Mouse (Mus musculus) MEL (cell line): Measurements from ENCODE around the gene Fam155a. TPM values are rescaled to one million over a fixed set of nuclear protein-coding genes. Genes with fewer than 3 reads are reported as not detected.

Source experiments
- DNase-seq: peaks from one replicate; pipeline ENCODE4 v3.0.0; 2011; ENCODE audit warnings: low read depth, low spot score
- H3K27ac ChIP-seq: 2 replicates; pipeline ENCODE4 v1.5.1; 2012; ENCODE audit warnings: low read depth, mild to moderate bottlenecking, control low read depth, low read length, moderate library complexity; ENCODE audit not compliant: control insufficient read depth
- H3K27me3 ChIP-seq, 2 experiments: fragments of 150-350 bp in 1 of 2; sonication (generic) in 1 of 2; 2 replicates each; pipeline ENCODE4 v1.6.1; 2012; ENCODE audit warnings: low read length in 2 of 2, mild to moderate bottlenecking in 2 of 2, improper control_type of control experiment in 1 of 2, moderate library complexity in 1 of 2; ENCODE audit not compliant: insufficient read depth in 2 of 2, control insufficient read depth in 1 of 2
- H3K36me3 ChIP-seq, 2 experiments: 2 replicates each; pipeline ENCODE4 v1.6.1; 2012 to 2014; ENCODE audit warnings: low read length in 2 of 2, improper control_type of control experiment in 1 of 2, inconsistent platforms in 1 of 2, mild to moderate bottlenecking in 1 of 2; ENCODE audit not compliant: insufficient read depth in 2 of 2, control insufficient read depth in 1 of 2
- H3K4me1 ChIP-seq, 2 experiments: fragments of 150-350 bp in 1 of 2; sonication (generic) in 1 of 2; 2 replicates each; pipeline ENCODE4 v1.6.1; 2012; ENCODE audit warnings: low read length in 2 of 2, improper control_type of control experiment in 1 of 2, mild to moderate bottlenecking in 1 of 2; ENCODE audit not compliant: insufficient read depth in 2 of 2, control insufficient read depth in 1 of 2
- H3K4me3 ChIP-seq, 2 experiments: fragments of 150-350 bp in 1 of 2; sonication (generic) in 1 of 2; 2 replicates each; pipeline ENCODE4 v1.5.1; 2012; ENCODE audit warnings: low read depth in 2 of 2, low read length in 2 of 2, mild to moderate bottlenecking in 2 of 2, moderate library complexity in 2 of 2, control low read depth in 1 of 2, improper control_type of control experiment in 1 of 2; ENCODE audit not compliant: control insufficient read depth in 1 of 2, insufficient read depth in 1 of 2
- H3K79me2 ChIP-seq: 2 replicates; pipeline ENCODE4 v1.6.1; 2012; ENCODE audit warnings: mild to moderate bottlenecking, low read length, moderate library complexity; ENCODE audit not compliant: control insufficient read depth, poor library complexity, insufficient read depth
- H3K9ac ChIP-seq: 2 replicates; pipeline ENCODE4 v1.6.1; 2012; ENCODE audit warnings: low read depth, mild to moderate bottlenecking, control low read depth, low read length, moderate library complexity; ENCODE audit not compliant: control insufficient read depth, poor library complexity, severe bottlenecking
- H3K9me3 ChIP-seq: fragments of 150-350 bp; sonication (generic); replicated peaks from 2 replicates; pipeline ENCODE4 v1.6.1; 2012; ENCODE audit warnings: mild to moderate bottlenecking, low read length, improper control_type of control experiment, moderate library complexity; ENCODE audit not compliant: insufficient read depth
- CHD2 ChIP-seq: IDR thresholded peaks from 2 replicates; pipeline ENCODE4 v1.6.1; 2011; ENCODE audit warnings: low read length, improper control_type of control experiment
- CTCF ChIP-seq, 3 experiments: IDR thresholded peaks in 2 of 3; conservative IDR thresholded peaks in 1 of 3; 2 replicates each; pipeline ENCODE4 v1.5.1; 2011 to 2012; ENCODE audit warnings: low read length in 3 of 3, low read depth in 2 of 3, mild to moderate bottlenecking in 2 of 3, improper control_type of control experiment in 1 of 3, inconsistent platforms in 1 of 3, mixed read lengths in 1 of 3, moderate library complexity in 1 of 3; ENCODE audit not compliant: control insufficient read depth in 1 of 3, insufficient read depth in 1 of 3, poor library complexity in 1 of 3, severe bottlenecking in 1 of 3
- E2F4 ChIP-seq: IDR thresholded peaks from 2 replicates; pipeline ENCODE4 v1.6.1; 2011; ENCODE audit warnings: low read depth, low read length, improper control_type of control experiment, borderline replicate concordance
- GABPA ChIP-seq: IDR thresholded peaks from 2 replicates; pipeline ENCODE4 v1.6.1; 2012; ENCODE audit warnings: low read depth, mild to moderate bottlenecking, inconsistent platforms, low read length, improper control_type of control experiment, moderate library complexity
- HCFC1 ChIP-seq: IDR thresholded peaks from 2 replicates; pipeline ENCODE4 v1.6.1; 2012; ENCODE audit warnings: low read depth, mild to moderate bottlenecking, inconsistent platforms, low read length, improper control_type of control experiment, moderate library complexity
- MAX ChIP-seq: IDR thresholded peaks from 2 replicates; pipeline ENCODE4 v1.6.1; 2011; ENCODE audit warnings: low read length, improper control_type of control experiment
- MXI1 ChIP-seq: IDR thresholded peaks from 2 replicates; pipeline ENCODE4 v1.6.1; 2011; ENCODE audit warnings: mild to moderate bottlenecking, low read depth, low read length, improper control_type of control experiment
- MYB ChIP-seq: IDR thresholded peaks from 2 replicates; pipeline ENCODE4 v1.6.1; 2011; ENCODE audit warnings: mild to moderate bottlenecking, low read depth, low read length, improper control_type of control experiment
- MYC ChIP-seq: IDR thresholded peaks from 2 replicates; pipeline ENCODE4 v1.6.1; 2011; ENCODE audit warnings: low read depth, mild to moderate bottlenecking, low read length, improper control_type of control experiment, moderate library complexity
- NELFE ChIP-seq: IDR thresholded peaks from 2 replicates; pipeline ENCODE4 v1.6.1; 2011; ENCODE audit warnings: low read depth, low read length, improper control_type of control experiment
- NRF1 ChIP-seq: IDR thresholded peaks from 2 replicates; pipeline ENCODE4 v1.6.1; 2014; ENCODE audit warnings: low read depth, mild to moderate bottlenecking, inconsistent platforms, low read length, improper control_type of control experiment, moderate library complexity; ENCODE audit not compliant: poor library complexity, insufficient read depth, severe bottlenecking
- POLR2A ChIP-seq, 2 experiments: IDR thresholded peaks; 2 replicates each; pipeline ENCODE4 v1.6.1; 2011 to 2012; ENCODE audit warnings: low read length in 2 of 2, mild to moderate bottlenecking in 2 of 2, control low read depth in 1 of 2, improper control_type of control experiment in 1 of 2, low read depth in 1 of 2, moderate library complexity in 1 of 2; ENCODE audit not compliant: control insufficient read depth in 1 of 2, insufficient read depth in 1 of 2, poor library complexity in 1 of 2
- RAD21 ChIP-seq: IDR thresholded peaks from 2 replicates; pipeline ENCODE4 v1.6.1; 2011; ENCODE audit warnings: mild to moderate bottlenecking, low read depth, low read length, improper control_type of control experiment
- RCOR1 ChIP-seq: IDR thresholded peaks from 2 replicates; pipeline ENCODE4 v1.6.1; 2012; ENCODE audit warnings: low read depth, mild to moderate bottlenecking, inconsistent platforms, low read length, improper control_type of control experiment
- SIN3A ChIP-seq: IDR thresholded peaks from 2 replicates; pipeline ENCODE4 v1.6.1; 2012; ENCODE audit warnings: low read length, improper control_type of control experiment, inconsistent platforms
- SMC3 ChIP-seq: IDR thresholded peaks from 2 replicates; pipeline ENCODE4 v1.6.1; 2011; ENCODE audit warnings: low read depth, low read length, improper control_type of control experiment
- TCF12 ChIP-seq: IDR thresholded peaks from 2 replicates; pipeline ENCODE4 v1.6.1; 2014; ENCODE audit warnings: low read depth, mild to moderate bottlenecking, inconsistent platforms, low read length, improper control_type of control experiment, moderate library complexity
- USF1 ChIP-seq: IDR thresholded peaks from 2 replicates; pipeline ENCODE4 v1.6.1; 2014; ENCODE audit warnings: low read depth, mild to moderate bottlenecking, inconsistent platforms, low read length, improper control_type of control experiment, moderate library complexity
- ZC3H11A ChIP-seq: IDR thresholded peaks from 2 replicates; pipeline ENCODE4 v1.6.1; 2012; ENCODE audit warnings: low read depth, mild to moderate bottlenecking, inconsistent platforms, low read length, improper control_type of control experiment
- ZMIZ1 ChIP-seq: IDR thresholded peaks from 2 replicates; pipeline ENCODE4 v1.6.1; 2012; ENCODE audit warnings: low read depth, mild to moderate bottlenecking, inconsistent platforms, low read length, improper control_type of control experiment, moderate library complexity
- ZNF384 ChIP-seq: IDR thresholded peaks from 2 replicates; pipeline ENCODE4 v1.6.1; 2012; ENCODE audit warnings: low read depth, mild to moderate bottlenecking, inconsistent platforms, low read length, improper control_type of control experiment
- polyA plus RNA-seq, 2 experiments: library from polyadenylated mRNA; stranded (reverse) in 1 of 2; unstranded in 1 of 2; fragments of >175 nt in 1 of 2; fragments of >200 nt in 1 of 2; gene quantifications; 2 replicates each; pipeline versions ENCODE4 v1.2.1 to v1.2.4; 2012; ENCODE audit warnings: low replicate concordance in 2 of 2, low read depth in 1 of 2; ENCODE audit not compliant: insufficient read length in 2 of 2, insufficient read depth in 1 of 2, missing spikeins in 1 of 2
- total RNA-seq: library from RNA; depleted of rRNA; stranded (reverse); fragments of 300-350 nt; gene quantifications from 2 replicates; pipeline ENCODE4 v1.2.3, GENCODE M21; 2012

Gene Fam155a
- total and polyA plus RNA-seq, 3 experiments, result not detected

DNA sequence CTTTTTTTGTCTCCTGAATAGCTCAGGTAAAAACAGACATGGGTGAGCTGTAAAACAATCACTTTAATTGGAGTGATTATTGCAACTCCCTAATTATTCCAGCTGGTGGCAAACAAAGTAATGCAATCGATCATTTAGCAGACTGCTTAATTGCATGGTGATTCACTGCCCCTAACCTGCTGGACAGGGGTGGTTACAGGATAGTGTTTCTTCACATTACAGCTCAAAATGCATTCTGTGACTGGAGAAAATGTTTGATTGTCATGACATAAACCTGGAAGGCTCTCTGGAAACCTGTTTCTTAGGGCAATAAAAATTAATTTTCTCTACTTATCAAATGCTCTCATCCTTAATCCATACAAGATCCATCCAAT is 276.7 kb downstream of the Fam155a start:
- no peak for DNase-seq
- TF ChIP-seq MAX (no peak), RCOR1 (no peak), TCF12 (no peak), MYC (no peak), NELFE (no peak), NRF1 (no peak), CTCF (IDR thresholded peaks at IDR 0.05 in 2 of 3, conservative IDR thresholded peaks at IDR 0.05 in 1 of 3; ENCODE audit: control insufficient read depth in 1 of 3, insufficient read depth in 1 of 3, low read depth in 2 of 3, low read length in 3 of 3, poor library complexity in 1 of 3, severe bottlenecking in 1 of 3) (no peak), ZNF384 (no peak), RAD21 (no peak), HCFC1 (no peak), GABPA (no peak)
- H3K4me1 ChIP-seq, result no peaks in the 10 kb centered on the region
- H3K27ac ChIP-seq, result no peak overlapping the region
- no peaks in the 10 kb centered on the region for H3K79me2 ChIP-seq
- H3K36me3 ChIP-seq, result no peaks in the 10 kb centered on the region
- H3K4me3 ChIP-seq, result no peak overlapping the region
- H3K9ac ChIP-seq, result no peak overlapping the region
- H3K9me3 ChIP-seq, result no peaks in the 10 kb centered on the region
- H3K27me3 ChIP-seq, result no peaks in the 10 kb centered on the region

- Histone ChIP-seq H3K4me1 (no peaks in the 10 kb centered on the region), H3K36me3 (no peaks in the 10 kb centered on the region), H3K27ac (no peak overlapping the region), H3K27me3 (no peaks in the 10 kb centered on the region), H3K79me2 (no peaks in the 10 kb centered on the region), H3K9me3 (no peaks in the 10 kb centered on the region), H3K4me3 (no peak overlapping the region), H3K9ac (no peak overlapping the region)
- no peak for TF ChIP-seq SIN3A
- TF ChIP-seq USF1, result no peak
- no peak for TF ChIP-seq MXI1
- no peak for TF ChIP-seq MYB
- TF ChIP-seq NRF1, result no peak
- TF ChIP-seq ZMIZ1, result no peak
- no peak for TF ChIP-seq CHD2
- TF ChIP-seq GABPA, result no peak
- no peak for TF ChIP-seq ZC3H11A
- TF ChIP-seq E2F4, result no peak
- no peak for TF ChIP-seq SMC3
- TF ChIP-seq HCFC1, result no peak
- TF ChIP-seq POLR2A (IDR thresholded peaks at IDR 0.05; ENCODE audit: control insufficient read depth in 1 of 2, insufficient read depth in 1 of 2, low read depth in 1 of 2, low read length in 2 of 2, poor library complexity in 1 of 2), result no peak
- no peak for DNase-seq
Observed at GRCm38 (mm10) chr8:9493557-9494224, 277.3 kb downstream of the Fam155a start.
